Comparison of ENCODE assay signal across 9 mouse cellular contexts in genomic region chr8:118162171-118162570, GRCm38 (mm10).
DNase-seq lines count a peak whose midpoint lies in the region; ATAC-seq lines count a peak whose summit lies in the region.
"Had no signal": no experiment of that assay in that cellular context is flagged by ENCODE, and none has a peak within 500 bp of the region (broad histone marks: within the 10 kb centered on the region; RNA-seq: fewer than 3 reads in every experiment).

No protein-coding gene starts in this region.

- no peak overlapping the region for H3K9ac ChIP-seq in midbrain, embryonic 13.5 days (replicated peaks)
- H3K9ac ChIP-seq in midbrain, embryonic 11.5 days (ENCODE audit: low read length): no peak overlapping the region
- no peak overlapping the region for H3K9ac ChIP-seq in kidney, embryonic 16.5 days (replicated peaks; ENCODE audit: low read length)
- H3K9ac ChIP-seq: lung, embryonic 15.5 days had no signal

- H3K27ac ChIP-seq in midbrain, embryonic 13.5 days: 0 out of 2 replicates have a peak overlapping the region, but pooled peaks have one; percentile 2
- H3K27ac ChIP-seq in midbrain, embryonic 11.5 days (ENCODE audit: low read depth, low read length): no peak overlapping the region
- H3K27ac ChIP-seq in kidney, embryonic 16.5 days (ENCODE audit: low read length): no peak overlapping the region
- H3K27ac ChIP-seq: lung, embryonic 15.5 days had no signal

- no peaks in the 10 kb centered on the region for H3K36me3 ChIP-seq in midbrain, embryonic 13.5 days
- H3K36me3 ChIP-seq in midbrain, embryonic 11.5 days (ENCODE audit: control insufficient read depth, insufficient read depth, low read length): no peaks in the 10 kb centered on the region
- no peaks in the 10 kb centered on the region for H3K36me3 ChIP-seq in kidney, embryonic 16.5 days (ENCODE audit: insufficient read depth, low read length)
- H3K36me3 ChIP-seq: lung, embryonic 15.5 days had no signal

- DNase-seq in cerebellum, adult 18-20 months: peak; percentile 2 to 4
- no peak for DNase-seq in cerebellum, adult 11 months
- no peak for DNase-seq in midbrain, embryonic 11.5 days (ENCODE audit: low spot score, missing footprints)
- DNase-seq in layer of hippocampus, adult 8-10 months (ENCODE audit: low spot score in 2 of 2): peak; percentile 28 to 32
- DNase-seq in right cerebral cortex, postnatal 36 days (ENCODE audit: low spot score in 2 of 2): peak; percentile 22 to 46
- no peak for DNase-seq in urinary bladder, postnatal 36 days (ENCODE audit: low spot score in 2 of 2)

- 75% methylated on average over 10 of the region's 10 CpGs for WGBS in midbrain, embryonic 13.5 days
- WGBS in midbrain, embryonic 11.5 days: 82% methylated on average over 10 of the region's 10 CpGs
- WGBS in kidney, embryonic 16.5 days: 66% methylated on average over 10 of the region's 10 CpGs

- no peaks in the 10 kb centered on the region for H3K4me1 ChIP-seq in midbrain, embryonic 13.5 days (replicated peaks)
- no peaks in the 10 kb centered on the region for H3K4me1 ChIP-seq in midbrain, embryonic 11.5 days (ENCODE audit: control insufficient read depth, insufficient read depth, low read length)
- no peaks in the 10 kb centered on the region for H3K4me1 ChIP-seq in kidney, embryonic 16.5 days (ENCODE audit: insufficient read depth, low read length)
- H3K4me1 ChIP-seq: lung, embryonic 15.5 days had no signal

- no peaks in the 10 kb centered on the region for H3K27me3 ChIP-seq in midbrain, embryonic 13.5 days
- no peaks in the 10 kb centered on the region for H3K27me3 ChIP-seq in midbrain, embryonic 11.5 days (ENCODE audit: control insufficient read depth, insufficient read depth, low read length)
- H3K27me3 ChIP-seq in kidney, embryonic 16.5 days (ENCODE audit: insufficient read depth, low read length): no peaks in the 10 kb centered on the region
- H3K27me3 ChIP-seq: lung, embryonic 15.5 days had no signal

- ATAC-seq in midbrain, embryonic 13.5 days: 0 out of 2 replicates have a peak, but pooled peaks have one; percentile 50
- no peak for ATAC-seq in midbrain, embryonic 11.5 days (ENCODE audit: low FRiP score)
- no peak for ATAC-seq in kidney, embryonic 16.5 days (ENCODE audit: low FRiP score, low TSS enrichment)

- no peak overlapping the region for H3K4me3 ChIP-seq in midbrain, embryonic 13.5 days (replicated peaks)
- H3K4me3 ChIP-seq in midbrain, embryonic 11.5 days (ENCODE audit: low read depth, low read length): no peak overlapping the region
- H3K4me3 ChIP-seq in kidney, embryonic 16.5 days (ENCODE audit: low read length): no peak overlapping the region
- H3K4me3 ChIP-seq: lung, embryonic 15.5 days had no signal

- no peaks in the 10 kb centered on the region for H3K9me3 ChIP-seq in midbrain, embryonic 13.5 days
- H3K9me3 ChIP-seq in midbrain, embryonic 11.5 days (ENCODE audit: control insufficient read depth, low read length): no peaks in the 10 kb centered on the region
- no peaks in the 10 kb centered on the region for H3K9me3 ChIP-seq in kidney, embryonic 16.5 days (ENCODE audit: low read length)
- H3K9me3 ChIP-seq: lung, embryonic 15.5 days had no signal

- no peak overlapping the region for H3K4me2 ChIP-seq in midbrain, embryonic 13.5 days (replicated peaks)
- H3K4me2 ChIP-seq in midbrain, embryonic 11.5 days: no peak overlapping the region
- no peak overlapping the region for H3K4me2 ChIP-seq in kidney, embryonic 16.5 days (replicated peaks; ENCODE audit: low read depth, low read length)
- H3K4me2 ChIP-seq: lung, embryonic 15.5 days had no signal

Comparison
In these comparisons a context has a peak if more than half of its experiments do, and no peak if none do; other contexts are left out.
1. DNase-seq: peak in cerebellum, adult 18-20 months (2 of 2), layer of hippocampus, adult 8-10 months (2 of 2) and right cerebral cortex, postnatal 36 days (2 of 2); none in cerebellum, adult 11 months (single experiment), midbrain, embryonic 11.5 days (single experiment) and urinary bladder, postnatal 36 days (0 of 2).